Mouse (Mus musculus): ENCODE data around the gene Arl6. TPM values are rescaled to one million over a fixed set of nuclear protein-coding genes. Genes with fewer than 3 reads are reported as not detected.

Gene Arl6
- total and polyA plus RNA-seq, 3 experiments, result not detected

Other genes starting within 250 kb of the Arl6 start
- not detected in 2 replicates for gene Gabrr3, start 232.1 kb downstream of the Arl6 start, total RNA-seq (2012; rRNA removed)
- gene Gabrr3, start 232.1 kb downstream of the Arl6 start, polyA plus RNA-seq (2012; ENCODE audit: insufficient read depth in 1 of 2, insufficient read length in 2 of 2, low read depth in 1 of 2, low replicate concordance in 2 of 2, missing spikeins in 1 of 2), result not detected
- 24.1 and 25.8 TPM in 2 replicates for gene Riox2, start 167.6 kb downstream of the Arl6 start, total RNA-seq (2012; rRNA removed)
- gene Riox2, start 167.6 kb downstream of the Arl6 start, polyA plus RNA-seq (2012; ENCODE audit: insufficient read depth in 1 of 2, insufficient read length in 2 of 2, low read depth in 1 of 2, low replicate concordance in 2 of 2, missing spikeins in 1 of 2), result 10 to 100 TPM in 1 of 2 experiments, not detected in 1; 23.4 TPM
- 0.59 and 0.73 TPM in 2 replicates for gene Crybg3, start 38.4 kb downstream of the Arl6 start, total RNA-seq (2012; rRNA removed)
- gene Crybg3, start 38.4 kb downstream of the Arl6 start, polyA plus RNA-seq (2012; ENCODE audit: insufficient read depth in 1 of 2, insufficient read length in 2 of 2, low read depth in 1 of 2, low replicate concordance in 2 of 2, missing spikeins in 1 of 2), result under 1 TPM in 1 of 2 experiments, not detected in 1; 0.63 TPM

All from MEL (cell line).